Mouse (Mus musculus) splenic B cell, adult 2 months (primary cell): ENCODE measurements around the gene Lysmd1.
"Not testable (repeated sequence)": the region's sequence is repeated elsewhere in the genome, so short reads cannot be mapped to it uniquely, and the experiment has no call there.

Experiments
- DNase-seq: peaks from one replicate; pipeline ENCODE4 v3.0.0-alpha.2; 2011; ENCODE audit warnings: low read depth, low spot score
- H3K27me3 ChIP-seq: 2 replicates; pipeline ENCODE4 v1.6.1; 2012; ENCODE audit warnings: mild to moderate bottlenecking, low read length, moderate library complexity, mixed read lengths; ENCODE audit not compliant: control insufficient read depth, poor library complexity, insufficient read depth, severe bottlenecking
- H3K36me3 ChIP-seq: 2 replicates; pipeline ENCODE4 v1.6.1; 2012; ENCODE audit warnings: mild to moderate bottlenecking, low read length, moderate library complexity, mixed read lengths; ENCODE audit not compliant: control insufficient read depth, poor library complexity, insufficient read depth, severe bottlenecking

Gene Lysmd1

DNA sequence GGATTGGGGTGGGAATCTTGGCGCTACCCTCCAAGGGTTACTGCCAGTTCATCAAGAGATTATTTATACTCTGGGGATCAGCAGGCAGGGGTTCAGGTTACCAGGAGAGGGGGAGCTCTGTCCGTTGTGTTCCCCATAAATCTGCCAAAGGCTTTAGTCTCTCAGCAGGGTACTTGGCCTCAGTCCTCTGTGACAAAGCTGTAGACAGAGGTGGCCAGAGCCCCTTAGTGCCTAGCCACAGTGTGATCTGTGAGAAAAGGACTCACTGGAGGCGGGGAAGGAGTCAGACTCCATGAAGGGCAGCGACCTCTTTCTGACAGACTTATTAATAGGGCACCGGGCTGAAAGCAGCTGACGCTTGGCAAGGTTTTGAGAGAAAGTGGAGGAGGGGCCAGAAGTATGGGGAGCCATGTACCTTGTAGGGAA lies 4.6 kb upstream of the Lysmd1 start:
- Histone ChIP-seq H3K27me3 (no peaks in the 10 kb centered on the region), H3K36me3 (peaks cover 8% of the 10 kb centered on the region)
- DNase-seq = no peak

DNA sequence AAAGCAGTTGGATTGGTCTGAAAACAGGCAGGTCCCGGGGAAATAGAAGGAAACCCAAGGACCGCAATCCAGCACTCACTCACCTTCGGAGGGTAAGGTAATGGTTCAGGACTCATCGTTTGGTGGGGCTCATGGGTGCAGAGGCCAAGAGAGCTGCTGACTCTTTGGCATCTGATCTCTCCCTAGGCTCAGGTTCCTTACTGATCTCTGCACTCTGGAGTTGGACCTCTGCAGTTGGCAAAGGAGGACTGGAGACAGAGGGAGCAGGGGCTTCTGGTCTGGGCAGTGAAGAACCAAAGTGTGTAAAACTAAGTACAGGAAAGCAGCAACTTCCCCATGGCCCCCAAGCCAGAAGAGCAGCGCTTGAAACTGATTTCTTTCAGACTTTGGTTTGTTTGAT lies 3.8 kb upstream of the Lysmd1 start:
- no peaks in the 10 kb centered on the region for H3K27me3 ChIP-seq
- DNase-seq = no peak
- H3K36me3 ChIP-seq = peaks cover 8% of the 10 kb centered on the region

DNA sequence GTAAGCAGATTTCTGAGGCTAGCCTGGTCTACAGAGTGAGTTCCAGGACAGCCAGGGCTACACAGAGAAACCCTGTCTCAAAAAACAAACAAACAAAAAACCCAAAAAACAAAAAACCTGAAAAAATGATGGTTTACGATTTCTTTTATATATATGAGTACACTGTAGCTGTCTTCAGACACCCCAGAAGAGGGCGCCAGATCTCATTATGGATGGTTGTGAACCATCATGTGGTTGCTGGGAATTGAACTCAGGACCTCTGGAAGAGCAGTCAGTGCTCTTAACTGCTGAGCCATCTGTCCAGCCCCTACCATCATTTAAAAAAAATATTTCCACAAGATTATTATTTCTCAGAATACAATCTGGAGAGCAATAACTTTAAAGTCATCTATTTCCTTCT lies 1.5 kb upstream of the Lysmd1 start:
- H3K36me3 ChIP-seq, H3K27me3 ChIP-seq, DNase-seq: not testable (repeated sequence)

DNA sequence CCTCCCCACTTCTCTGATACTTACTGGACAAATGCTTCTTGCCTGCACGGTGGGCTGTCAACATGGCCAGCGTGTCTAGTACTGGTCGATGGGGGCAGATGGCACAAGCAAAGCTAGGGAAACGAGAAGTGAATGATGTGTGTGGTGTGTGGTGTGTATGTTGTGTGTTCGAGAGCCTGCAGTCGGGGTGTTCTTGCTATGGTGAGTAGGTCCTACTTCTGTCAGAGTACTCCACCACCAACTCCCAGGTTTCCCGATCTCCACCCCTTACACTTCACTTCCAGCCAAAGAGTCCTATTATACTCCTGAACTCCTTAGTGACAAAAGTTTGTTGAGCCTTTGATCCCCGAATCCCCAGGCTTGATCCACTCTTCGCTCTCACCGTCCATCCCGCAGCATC lies 712 bp upstream of the Lysmd1 start:
- no peak for DNase-seq
- peaks cover 11% of the 10 kb centered on the region for H3K36me3 ChIP-seq
- no peaks in the 10 kb centered on the region for H3K27me3 ChIP-seq

DNA sequence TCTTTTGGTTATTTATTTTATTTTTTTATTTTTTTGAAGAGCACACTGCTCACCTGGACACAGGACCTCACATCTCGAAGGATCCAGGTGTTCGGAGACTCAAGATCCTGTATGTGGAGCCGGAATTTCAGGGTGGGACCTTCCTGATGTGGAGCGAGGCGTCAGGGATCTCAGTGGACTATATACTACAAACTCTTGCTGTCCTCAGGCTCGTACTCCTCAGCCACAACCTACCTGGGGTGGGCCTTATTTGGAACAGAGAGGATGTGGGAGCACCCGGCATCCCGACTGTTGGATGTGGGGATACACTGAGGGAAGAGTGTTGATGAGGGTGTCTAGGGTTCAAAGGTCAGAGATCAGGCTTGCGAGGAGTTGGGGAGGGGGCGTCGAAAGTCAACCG lies 245 bp downstream of the Lysmd1 start:
- H3K36me3 ChIP-seq, H3K27me3 ChIP-seq, DNase-seq: not testable (repeated sequence)

DNA sequence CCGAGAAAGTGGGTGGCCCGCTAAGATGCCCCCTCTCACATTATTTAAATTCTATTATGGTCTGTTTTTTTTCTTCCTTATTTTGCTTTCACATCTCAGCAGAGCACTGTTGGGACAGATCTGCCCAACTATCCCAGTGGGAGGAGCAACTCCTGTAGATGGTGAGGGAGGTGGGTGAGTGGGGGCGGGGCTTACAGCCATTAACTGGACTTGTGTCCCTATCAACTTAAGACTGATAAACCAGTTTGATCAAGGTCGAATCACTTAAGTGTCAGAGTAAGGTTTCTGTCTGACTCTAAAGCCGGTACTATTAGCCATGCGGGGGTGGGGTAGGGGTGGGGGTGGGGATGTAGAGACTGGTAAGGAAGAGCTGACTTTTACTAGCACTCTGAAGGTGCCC lies 1.1 kb downstream of the Lysmd1 start:
- Histone ChIP-seq H3K36me3 (peaks cover 6% of the 10 kb centered on the region; the same call in 1 of the 2 replicates), H3K27me3 (no peaks in the 10 kb centered on the region)
- DNase-seq = peak; percentile 47

DNA sequence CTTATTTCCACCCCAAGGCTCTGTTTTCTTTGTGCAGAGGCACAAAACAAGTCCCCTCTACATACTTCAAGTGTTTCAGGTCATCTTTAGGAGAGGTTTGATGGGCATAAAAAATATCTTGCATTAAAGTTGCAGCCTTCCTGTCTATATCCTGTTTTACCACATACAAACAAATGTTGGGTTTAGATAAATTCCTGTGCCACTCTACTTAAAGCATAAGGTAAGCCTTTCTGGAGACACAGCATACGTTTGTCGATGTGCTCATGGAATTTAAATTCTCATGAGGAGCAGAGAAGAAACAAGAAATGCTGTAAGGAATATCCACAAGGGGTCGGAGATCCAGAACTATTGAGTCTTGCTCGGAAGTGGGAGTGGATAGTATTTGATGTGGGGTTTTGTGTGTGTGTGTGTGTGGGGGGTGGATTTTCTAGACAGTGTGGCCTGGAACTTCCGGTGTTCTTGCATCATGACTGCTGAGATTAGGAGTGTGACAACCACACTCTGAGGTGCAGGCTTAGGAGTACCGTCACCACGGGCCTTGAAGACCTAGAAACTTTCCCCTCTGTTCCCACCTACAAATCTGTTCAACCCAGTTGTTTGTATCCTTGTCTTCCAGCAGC lies 1.7 kb downstream of the Lysmd1 start:
- Histone ChIP-seq H3K27me3 (no peaks in the 10 kb centered on the region), H3K36me3 (peaks cover 3% of the 10 kb centered on the region; the same call in 1 of the 2 replicates)
- DNase-seq = peak; percentile 45

DNA sequence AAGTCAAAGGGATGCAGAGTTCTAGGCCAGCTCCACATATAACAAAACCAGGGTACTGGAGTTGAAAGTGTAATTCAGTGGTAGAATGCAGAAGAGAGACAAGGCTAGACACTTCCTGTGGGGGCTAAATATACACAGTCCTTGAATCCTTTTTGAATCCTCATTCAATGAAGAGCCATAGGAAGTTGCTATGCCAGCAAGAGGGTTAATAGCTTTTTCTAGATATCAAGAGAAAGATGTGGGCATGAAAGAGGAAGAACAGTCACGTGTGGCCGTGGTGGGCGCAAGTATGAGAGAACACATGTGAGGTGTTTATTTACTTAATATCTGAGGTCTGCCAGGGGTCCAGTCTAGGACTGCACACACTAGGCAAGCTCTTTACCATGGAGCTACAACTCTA lies 2.4 kb downstream of the Lysmd1 start:
- peaks cover 3% of the 10 kb centered on the region; the same call in 1 of the 2 replicates for H3K36me3 ChIP-seq
- no peaks in the 10 kb centered on the region for H3K27me3 ChIP-seq
- DNase-seq = peak; percentile 62

DNA sequence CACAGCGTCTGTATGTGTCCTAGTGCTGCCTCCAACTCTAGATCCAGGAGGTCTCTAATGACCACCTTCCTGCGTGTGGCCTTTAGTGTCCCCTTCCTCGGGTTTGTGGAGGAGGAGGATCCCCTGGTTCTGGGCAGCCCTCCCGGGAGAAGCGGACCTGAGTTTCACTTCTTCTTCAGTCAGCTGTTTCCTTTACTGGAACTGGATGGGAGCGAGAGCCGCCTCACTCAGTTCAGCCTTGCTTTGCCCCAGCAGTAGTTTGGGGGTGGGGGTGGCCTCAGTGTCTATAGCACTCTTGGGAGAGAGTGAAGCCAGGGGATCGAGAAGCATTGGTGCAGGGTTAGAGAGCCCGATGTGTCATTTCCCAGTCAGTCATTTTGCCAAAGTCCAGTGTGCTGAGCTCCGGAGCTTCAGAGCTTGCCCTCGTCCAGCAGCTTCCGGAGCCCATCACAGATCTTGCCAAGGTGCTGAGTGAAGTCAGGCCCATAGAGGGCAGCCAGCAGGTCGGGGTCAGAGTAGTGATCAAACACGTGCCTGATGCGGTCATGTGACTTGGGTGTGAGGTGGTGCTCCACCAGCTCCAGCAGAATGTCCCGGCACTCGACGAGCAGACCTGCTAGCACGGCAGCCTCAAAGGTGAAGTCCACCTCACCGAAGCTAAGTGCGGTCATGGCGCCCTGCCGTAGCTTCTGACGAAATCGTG lies 5.8 kb downstream of the Lysmd1 start:
- Histone ChIP-seq H3K36me3 (peaks cover 3% of the 10 kb centered on the region; the same call in 1 of the 2 replicates), H3K27me3 (no peaks in the 10 kb centered on the region)
- DNase-seq = no peak

DNA sequence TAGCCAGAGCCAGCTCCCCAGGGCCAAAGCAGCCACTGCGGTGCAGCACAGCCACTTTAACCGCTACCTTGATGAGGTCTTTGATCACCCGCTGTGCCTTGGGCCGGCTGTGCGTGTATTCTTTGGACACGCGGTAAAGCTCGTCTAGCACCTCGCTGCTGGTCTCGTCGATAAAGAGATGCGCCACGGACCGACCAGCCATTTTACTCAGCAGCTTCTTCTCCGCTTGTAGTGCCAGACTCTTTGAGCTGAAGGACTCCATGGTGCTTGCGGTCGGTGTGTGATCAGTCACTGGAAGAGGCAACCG lies 6.4 kb downstream of the Lysmd1 start:
- DNase-seq = no peak
- Histone ChIP-seq H3K27me3 (no peaks in the 10 kb centered on the region), H3K36me3 (peaks cover 3% of the 10 kb centered on the region; the same call in 1 of the 2 replicates)

DNA sequence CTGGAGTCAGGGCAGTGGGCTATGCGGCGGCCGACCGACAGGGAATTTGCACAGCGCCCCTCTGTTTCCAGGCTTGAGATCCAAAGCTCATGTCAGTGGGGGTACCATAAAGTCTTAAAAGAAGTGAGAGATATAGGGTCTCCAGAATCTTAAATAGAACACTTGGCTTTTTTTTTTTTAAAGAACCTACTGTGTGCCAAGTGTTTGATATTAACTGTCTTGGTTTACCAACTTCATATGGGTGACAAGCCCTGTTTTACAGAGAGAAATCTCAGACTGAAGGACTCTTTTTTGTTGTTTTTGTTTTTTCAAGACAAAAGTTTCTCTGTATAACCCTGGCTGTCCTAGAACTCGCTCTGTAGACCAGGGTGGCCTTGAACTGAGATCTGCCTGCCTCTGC lies 6.9 kb downstream of the Lysmd1 start:
- no peak for DNase-seq
- H3K27me3 ChIP-seq = no peaks in the 10 kb centered on the region
- peaks cover 3% of the 10 kb centered on the region; the same call in 1 of the 2 replicates for H3K36me3 ChIP-seq

DNA sequence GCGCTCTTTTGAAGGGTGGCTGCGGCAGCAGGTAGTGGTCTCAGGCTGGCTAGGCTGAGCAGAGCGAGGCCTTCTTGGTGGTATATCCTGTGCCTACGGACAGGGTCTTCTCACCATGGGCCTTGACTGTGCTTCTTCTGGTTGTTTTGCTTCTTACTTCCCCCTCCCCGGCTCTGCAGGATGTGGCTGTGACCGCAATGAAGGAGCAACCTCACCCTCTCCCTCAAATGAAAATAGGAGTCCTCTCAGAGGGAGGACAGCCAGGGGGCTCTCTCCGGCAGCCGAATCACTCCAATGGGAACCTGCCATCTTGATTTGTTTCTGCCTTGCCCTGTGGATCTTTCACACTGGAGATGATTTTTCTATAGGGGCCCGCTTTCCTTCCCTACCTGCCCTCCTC lies 7.6 kb downstream of the Lysmd1 start:
- no peaks in the 10 kb centered on the region for H3K27me3 ChIP-seq
- peaks cover 3% of the 10 kb centered on the region; the same call in 1 of the 2 replicates for H3K36me3 ChIP-seq
- DNase-seq = peak; percentile 64

DNA sequence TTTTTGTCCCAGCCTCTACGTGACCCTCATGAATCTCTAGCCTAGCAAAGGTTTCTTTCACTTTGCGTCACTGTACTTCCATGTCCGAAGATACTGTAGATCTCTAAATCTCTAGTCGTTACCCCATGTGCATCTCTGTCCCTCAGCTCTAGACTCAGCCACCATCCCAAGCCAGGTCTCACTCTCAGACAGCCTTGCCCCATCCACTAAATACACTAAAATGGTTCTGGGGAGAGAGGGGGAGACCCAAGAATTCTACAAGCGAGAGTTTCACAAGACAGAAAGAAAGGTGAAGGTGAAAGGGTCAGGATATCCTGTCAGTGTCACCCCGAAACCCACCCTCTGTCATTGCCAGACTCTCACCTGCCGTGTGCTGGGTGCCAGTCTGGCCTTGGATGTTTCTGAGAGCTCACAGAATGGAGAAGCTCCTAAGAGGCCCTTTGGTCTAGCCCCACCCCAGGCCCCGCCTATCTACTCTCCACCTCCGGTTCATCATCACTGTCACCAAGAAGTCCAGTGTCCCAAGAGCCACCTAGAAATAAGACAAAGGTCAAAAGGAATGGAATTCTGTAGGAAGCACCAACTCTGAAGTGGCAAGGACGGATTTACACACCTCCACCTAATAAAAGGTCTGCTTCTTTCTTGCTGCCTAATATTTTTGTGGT lies 8.2 kb downstream of the Lysmd1 start, which contains the start of gene Tnfaip8l2:
Tnfaip8l2 (minus strand) TSS at position 409 of the 665 bp plus-strand sequence.
- Histone ChIP-seq H3K36me3 (peaks cover 3% of the 10 kb centered on the region; the same call in 1 of the 2 replicates), H3K27me3 (no peaks in the 10 kb centered on the region)
- peak; percentile 71 for DNase-seq

DNA sequence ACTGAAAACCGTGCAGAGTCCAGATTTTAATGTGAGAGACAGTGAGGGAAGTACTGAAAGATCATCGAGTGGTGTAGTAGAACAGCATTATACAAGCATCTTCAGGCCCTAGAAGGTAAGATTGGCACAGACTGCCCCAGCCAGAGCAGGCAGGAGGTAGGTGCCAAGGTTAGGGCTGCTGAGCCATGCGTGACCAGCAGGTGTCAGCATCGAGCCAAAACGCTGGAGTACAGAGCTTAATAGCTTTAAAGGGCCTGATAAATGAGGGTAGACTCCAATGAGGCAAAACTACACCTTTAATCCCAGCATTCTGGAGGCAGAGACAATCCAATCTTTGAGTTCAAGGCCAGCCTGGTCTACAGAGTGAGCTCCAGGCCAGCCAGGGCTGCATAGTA lies 8.7 kb downstream of the Lysmd1 start:
- peak; percentile 94 for DNase-seq
- H3K27me3 ChIP-seq = no peaks in the 10 kb centered on the region
- H3K36me3 ChIP-seq = peaks cover 3% of the 10 kb centered on the region; the same call in 1 of the 2 replicates

DNA sequence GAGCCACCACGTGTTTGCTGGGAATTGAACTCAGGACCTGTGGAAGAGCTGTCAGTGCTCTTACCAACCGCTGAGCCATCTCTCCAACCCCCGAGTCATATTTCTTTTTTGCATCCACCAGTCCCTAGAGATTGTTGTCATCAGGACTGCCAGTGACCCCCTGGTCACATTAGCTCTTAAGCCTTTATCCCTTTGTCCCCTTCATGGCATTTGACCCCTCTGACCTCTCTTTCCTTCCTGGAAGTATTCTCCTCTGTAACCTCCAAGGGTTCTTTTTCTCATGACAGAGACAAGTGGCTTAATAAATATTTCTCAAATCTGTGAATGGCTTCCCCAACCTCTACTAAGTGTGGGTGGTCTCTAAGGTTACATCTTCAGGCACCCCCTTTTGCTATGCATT lies 14.0 kb downstream of the Lysmd1 start:
- no peak for DNase-seq
- Histone ChIP-seq H3K36me3 (no peaks in the 10 kb centered on the region), H3K27me3 (no peaks in the 10 kb centered on the region)
